Mouse (Mus musculus): ENCODE measurements around the gene Bdkrb2. TPM values are rescaled to one million over a fixed set of nuclear protein-coding genes. Genes with fewer than 3 reads are reported as not detected.

The Bdkrb2 gene
- polyA plus RNA-seq, 1 experiment, result 0.09 TPM

- Histone ChIP-seq H3K4me1 (ENCODE audit: control insufficient read depth, insufficient read depth, insufficient read length) (no peaks in the 10 kb centered on the region), H3K27ac (ENCODE audit: insufficient read depth, low read length) (no peak overlapping the region), H3K27me3 (ENCODE audit: control insufficient read depth, insufficient read depth, low read length) (no peaks in the 10 kb centered on the region), H3K4me3 (ENCODE audit: extremely low read depth, insufficient read depth, insufficient read length) (no peak overlapping the region), H3K36me3 (ENCODE audit: control insufficient read depth, insufficient read depth, low read length) (peaks cover 3% of the 10 kb centered on the region; the same call in 1 of the 2 replicates)
- no peak for DNase-seq (ENCODE audit: low read depth in 1 of 2, low spot score in 2 of 2)
- WGBS, result 98% methylated on average over 2 of the region's 2 CpGs
- no peak for TF ChIP-seq CTCF (IDR thresholded peaks at IDR 0.05; ENCODE audit: extremely low read depth, insufficient read depth, insufficient read length, insufficient replicate concordance)
- TF ChIP-seq POLR2A (IDR thresholded peaks at IDR 0.05; ENCODE audit: low read depth, low read length), result no peak
Observed at GRCm38 (mm10) chr12:105611045-105611444, 48.0 kb downstream of the Bdkrb2 start.

- peak; percentile 71; the same call in 1 of the 2 replicates for TF ChIP-seq CTCF (IDR thresholded peaks at IDR 0.05; ENCODE audit: extremely low read depth, insufficient read depth, insufficient read length, insufficient replicate concordance)
- TF ChIP-seq POLR2A (IDR thresholded peaks at IDR 0.05; ENCODE audit: low read depth, low read length), result no peak
- Histone ChIP-seq H3K4me1 (ENCODE audit: control insufficient read depth, insufficient read depth, insufficient read length) (no peaks in the 10 kb centered on the region), H3K36me3 (ENCODE audit: control insufficient read depth, insufficient read depth, low read length) (peaks cover 8% of the 10 kb centered on the region), H3K4me3 (ENCODE audit: extremely low read depth, insufficient read depth, insufficient read length) (no peak overlapping the region), H3K27me3 (ENCODE audit: control insufficient read depth, insufficient read depth, low read length) (no peaks in the 10 kb centered on the region), H3K27ac (ENCODE audit: insufficient read depth, low read length) (no peak overlapping the region)
- 37% methylated on average over 7 of the region's 7 CpGs for WGBS
- peak in 1 of 2 experiments; percentile 19 for DNase-seq (ENCODE audit: low read depth in 1 of 2, low spot score in 2 of 2)
Observed at GRCm38 (mm10) chr12:105611748-105612147, 48.7 kb downstream of the Bdkrb2 start.

- Histone ChIP-seq H3K36me3 (ENCODE audit: control insufficient read depth, insufficient read depth, low read length) (peaks cover 19% of the 10 kb centered on the region), H3K4me1 (ENCODE audit: control insufficient read depth, insufficient read depth, insufficient read length) (no peaks in the 10 kb centered on the region), H3K27me3 (ENCODE audit: control insufficient read depth, insufficient read depth, low read length) (no peaks in the 10 kb centered on the region), H3K4me3 (ENCODE audit: extremely low read depth, insufficient read depth, insufficient read length) (no peak overlapping the region), H3K27ac (ENCODE audit: insufficient read depth, low read length) (no peak overlapping the region)
- WGBS, result 95% methylated on average over 10 of the region's 10 CpGs
- no peak for DNase-seq (ENCODE audit: low read depth in 1 of 2, low spot score in 2 of 2)
- TF ChIP-seq POLR2A (IDR thresholded peaks at IDR 0.05; ENCODE audit: low read depth, low read length) (no peak), CTCF (IDR thresholded peaks at IDR 0.05; ENCODE audit: extremely low read depth, insufficient read depth, insufficient read length, insufficient replicate concordance) (no peak)
Observed at GRCm38 (mm10) chr12:105613559-105613958, 50.5 kb downstream of the Bdkrb2 start.

GRCm38 (mm10) chr12:105622048-105622447 lies 59.0 kb downstream of the Bdkrb2 start:
- DNase-seq (ENCODE audit: low read depth in 1 of 2, low spot score in 2 of 2), result no peak
- WGBS, result 93% methylated on average over 7 of the region's 7 CpGs
- TF ChIP-seq POLR2A (IDR thresholded peaks at IDR 0.05; ENCODE audit: low read depth, low read length) (no peak), CTCF (IDR thresholded peaks at IDR 0.05; ENCODE audit: extremely low read depth, insufficient read depth, insufficient read length, insufficient replicate concordance) (no peak)
- peaks cover 48% of the 10 kb centered on the region for H3K36me3 ChIP-seq (ENCODE audit: control insufficient read depth, insufficient read depth, low read length)
- no peaks in the 10 kb centered on the region for H3K27me3 ChIP-seq (ENCODE audit: control insufficient read depth, insufficient read depth, low read length)
- H3K4me1 ChIP-seq (ENCODE audit: control insufficient read depth, insufficient read depth, insufficient read length), result no peaks in the 10 kb centered on the region
- no peak overlapping the region for H3K4me3 ChIP-seq (ENCODE audit: extremely low read depth, insufficient read depth, insufficient read length)
- H3K27ac ChIP-seq (ENCODE audit: insufficient read depth, low read length), result no peak overlapping the region

- DNase-seq (ENCODE audit: low read depth in 1 of 2, low spot score in 2 of 2), result no peak
- WGBS, result 92% methylated on average over 12 of the region's 12 CpGs
- H3K4me3 ChIP-seq (ENCODE audit: extremely low read depth, insufficient read depth, insufficient read length), result no peak overlapping the region
- no peak overlapping the region for H3K27ac ChIP-seq (ENCODE audit: insufficient read depth, low read length)
- no peaks in the 10 kb centered on the region for H3K27me3 ChIP-seq (ENCODE audit: control insufficient read depth, insufficient read depth, low read length)
- H3K4me1 ChIP-seq (ENCODE audit: control insufficient read depth, insufficient read depth, insufficient read length), result no peaks in the 10 kb centered on the region
- H3K36me3 ChIP-seq (ENCODE audit: control insufficient read depth, insufficient read depth, low read length), result peaks cover 42% of the 10 kb centered on the region
- TF ChIP-seq CTCF (IDR thresholded peaks at IDR 0.05; ENCODE audit: extremely low read depth, insufficient read depth, insufficient read length, insufficient replicate concordance), result no peak
- no peak for TF ChIP-seq POLR2A (IDR thresholded peaks at IDR 0.05; ENCODE audit: low read depth, low read length)
Observed at GRCm38 (mm10) chr12:105622981-105623539, 60.0 kb downstream of the Bdkrb2 start.

GRCm38 (mm10) chr12:105625798-105626197 lies 62.8 kb downstream of the Bdkrb2 start:
- TF ChIP-seq POLR2A (IDR thresholded peaks at IDR 0.05; ENCODE audit: low read depth, low read length) (no peak), CTCF (IDR thresholded peaks at IDR 0.05; ENCODE audit: extremely low read depth, insufficient read depth, insufficient read length, insufficient replicate concordance) (no peak)
- DNase-seq (ENCODE audit: low read depth in 1 of 2, low spot score in 2 of 2), result no peak
- H3K27ac ChIP-seq (ENCODE audit: insufficient read depth, low read length), result no peak overlapping the region
- no peak overlapping the region for H3K4me3 ChIP-seq (ENCODE audit: extremely low read depth, insufficient read depth, insufficient read length)
- no peaks in the 10 kb centered on the region for H3K27me3 ChIP-seq (ENCODE audit: control insufficient read depth, insufficient read depth, low read length)
- no peaks in the 10 kb centered on the region for H3K4me1 ChIP-seq (ENCODE audit: control insufficient read depth, insufficient read depth, insufficient read length)
- 89% methylated on average over 7 of the region's 7 CpGs for whole genome bisulfite sequencing
- peaks cover 35% of the 10 kb centered on the region for H3K36me3 ChIP-seq (ENCODE audit: control insufficient read depth, insufficient read depth, low read length)

- Histone ChIP-seq H3K27me3 (ENCODE audit: control insufficient read depth, insufficient read depth, low read length) (no peaks in the 10 kb centered on the region), H3K27ac (ENCODE audit: insufficient read depth, low read length) (no peak overlapping the region), H3K4me1 (ENCODE audit: control insufficient read depth, insufficient read depth, insufficient read length) (no peaks in the 10 kb centered on the region), H3K36me3 (ENCODE audit: control insufficient read depth, insufficient read depth, low read length) (peaks cover 45% of the 10 kb centered on the region), H3K4me3 (ENCODE audit: extremely low read depth, insufficient read depth, insufficient read length) (no peak overlapping the region)
- no peak for DNase-seq (ENCODE audit: low read depth in 1 of 2, low spot score in 2 of 2)
- 95% methylated on average over 13 of the region's 13 CpGs for WGBS
- TF ChIP-seq POLR2A (IDR thresholded peaks at IDR 0.05; ENCODE audit: low read depth, low read length) (no peak), CTCF (IDR thresholded peaks at IDR 0.05; ENCODE audit: extremely low read depth, insufficient read depth, insufficient read length, insufficient replicate concordance) (no peak)
Observed at GRCm38 (mm10) chr12:105634374-105635067, 71.5 kb downstream of the Bdkrb2 start.

Measured in spleen, adult 2 months (tissue).